Mouse (Mus musculus): ENCODE data around the gene A430078G23Rik. TPM values are rescaled to one million over a fixed set of nuclear protein-coding genes. Genes with fewer than 3 reads are reported as not detected.
A peak's percentile ranks its signal among the peaks of the same experiment; 100 is the strongest.
"Not testable (repeated sequence)": the region's sequence is repeated elsewhere in the genome, so short reads cannot be mapped to it uniquely, and the experiment has no call there.

The A430078G23Rik gene
- polyA plus RNA-seq, 1 experiment from 2014 or later: 0.27 TPM

DNA sequence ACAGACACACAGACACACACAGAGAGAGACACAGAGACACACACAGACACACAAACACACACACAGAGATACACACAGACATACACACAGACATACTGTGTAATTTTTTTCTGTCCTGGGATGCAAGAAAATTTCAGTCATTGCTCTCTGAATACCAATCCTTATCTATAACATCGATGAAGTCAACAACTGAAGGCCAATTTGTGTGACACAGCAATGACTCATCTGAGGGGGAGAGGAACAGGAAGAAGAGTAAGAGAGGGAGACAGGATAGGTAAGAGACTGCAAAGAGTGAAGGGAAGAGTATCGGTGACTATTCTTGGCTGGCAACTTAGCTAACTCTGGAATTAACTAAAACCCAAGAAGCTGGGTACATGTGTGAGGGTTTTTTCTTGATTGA is 29.0 kb upstream of the A430078G23Rik start:
- no peak overlapping the region for H3K27ac ChIP-seq (ENCODE audit: low read length)
- no peaks in the 10 kb centered on the region for H3K36me3 ChIP-seq (ENCODE audit: control insufficient read depth, insufficient read depth)
- H3K4me1 ChIP-seq (replicated peaks; ENCODE audit: control insufficient read depth, insufficient read depth, low read length): no peaks in the 10 kb centered on the region
- H3K9me3 ChIP-seq (ENCODE audit: control insufficient read depth, low read length): no peaks in the 10 kb centered on the region
- WGBS: 93% methylated on average over 2 of the region's 2 CpGs
- no peaks in the 10 kb centered on the region for H3K27me3 ChIP-seq (replicated peaks; ENCODE audit: control insufficient read depth, insufficient read depth, low read length)
- ATAC-seq: no peak
- H3K9ac ChIP-seq (replicated peaks; ENCODE audit: low read depth, low read length): no peak overlapping the region
- H3K4me3 ChIP-seq (replicated peaks; ENCODE audit: low read length): no peak overlapping the region
- no peak overlapping the region for H3K4me2 ChIP-seq (ENCODE audit: low read length)

DNA sequence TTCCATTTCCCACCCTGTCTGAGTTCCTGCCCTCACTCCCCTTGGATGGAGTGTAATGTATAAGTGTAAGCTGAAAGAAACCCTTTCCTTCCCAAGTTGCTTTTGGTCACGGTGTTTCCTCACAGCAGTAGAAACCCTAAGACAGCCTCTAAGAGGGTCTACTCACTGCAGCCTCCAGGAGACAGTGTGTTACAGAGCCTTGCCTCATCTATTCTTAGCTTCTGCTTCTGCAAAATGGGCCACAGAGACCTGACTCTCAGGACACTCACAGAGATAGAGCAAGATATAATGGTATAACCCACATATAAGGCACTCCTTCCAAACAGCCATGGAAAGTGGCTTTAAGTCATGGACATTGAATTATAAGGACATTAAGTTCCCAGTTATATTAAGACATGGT is 26.2 kb upstream of the A430078G23Rik start:
- Histone ChIP-seq H3K27me3 (replicated peaks; ENCODE audit: control insufficient read depth, insufficient read depth, low read length) (no peaks in the 10 kb centered on the region), H3K4me3 (replicated peaks; ENCODE audit: low read length) (no peak overlapping the region), H3K4me2 (ENCODE audit: low read length) (no peak overlapping the region), H3K9me3 (ENCODE audit: control insufficient read depth, low read length) (no peaks in the 10 kb centered on the region), H3K27ac (ENCODE audit: low read length) (no peak overlapping the region), H3K9ac (replicated peaks; ENCODE audit: low read depth, low read length) (no peak overlapping the region), H3K4me1 (replicated peaks; ENCODE audit: control insufficient read depth, insufficient read depth, low read length) (no peaks in the 10 kb centered on the region), H3K36me3 (ENCODE audit: control insufficient read depth, insufficient read depth) (no peaks in the 10 kb centered on the region)
- no peak for ATAC-seq
- WGBS: 89% methylated on average over 1 of the region's 1 CpGs

DNA sequence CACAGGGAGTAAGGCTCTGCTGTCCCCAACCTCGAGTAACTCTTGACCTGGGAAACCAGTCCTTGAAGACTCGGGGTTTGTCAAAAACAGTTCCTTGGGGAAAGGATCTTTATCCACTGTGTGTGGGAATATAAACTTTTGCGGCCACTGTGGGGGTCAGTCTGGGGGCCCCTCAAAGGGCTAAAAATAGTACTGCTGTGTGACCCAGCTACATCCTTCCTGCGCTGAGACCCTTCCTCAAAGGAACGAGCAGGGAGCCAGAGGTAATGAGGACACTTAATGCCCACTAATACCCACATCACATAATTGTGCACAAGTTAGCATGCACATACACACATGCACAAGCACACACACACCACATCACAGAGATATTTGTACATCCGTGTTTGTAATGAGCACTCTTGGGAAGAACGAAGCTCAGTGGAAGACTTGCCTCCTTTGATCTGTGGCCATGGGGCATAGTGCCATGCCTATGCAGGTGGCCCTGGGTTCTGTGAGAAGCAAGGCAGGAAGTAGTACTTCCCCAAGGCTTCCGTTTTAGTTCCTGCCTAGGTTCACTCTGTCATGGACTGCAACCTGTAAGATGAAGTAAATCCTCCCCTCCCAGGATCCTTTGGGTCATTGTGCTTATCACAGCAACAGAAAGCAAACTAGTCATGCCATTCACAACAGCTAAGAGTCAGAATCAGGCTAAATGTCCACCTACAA is 25.5 kb upstream of the A430078G23Rik start:
- Histone ChIP-seq H3K27ac (ENCODE audit: low read length) (no peak overlapping the region), H3K4me1 (replicated peaks; ENCODE audit: control insufficient read depth, insufficient read depth, low read length) (no peaks in the 10 kb centered on the region), H3K36me3 (ENCODE audit: control insufficient read depth, insufficient read depth) (no peaks in the 10 kb centered on the region), H3K9ac (replicated peaks; ENCODE audit: low read depth, low read length) (no peak overlapping the region), H3K9me3 (ENCODE audit: control insufficient read depth, low read length) (no peaks in the 10 kb centered on the region), H3K4me2 (ENCODE audit: low read length) (no peak overlapping the region), H3K27me3 (replicated peaks; ENCODE audit: control insufficient read depth, insufficient read depth, low read length) (no peaks in the 10 kb centered on the region), H3K4me3 (replicated peaks; ENCODE audit: low read length) (no peak overlapping the region)
- WGBS: 78% methylated on average over 8 of the region's 8 CpGs
- no peak for ATAC-seq

- Histone ChIP-seq H3K27ac (ENCODE audit: low read length) (no peak overlapping the region), H3K9me3 (ENCODE audit: control insufficient read depth, low read length) (no peaks in the 10 kb centered on the region), H3K4me1 (replicated peaks; ENCODE audit: control insufficient read depth, insufficient read depth, low read length) (no peaks in the 10 kb centered on the region), H3K4me3 (replicated peaks; ENCODE audit: low read length) (no peak overlapping the region), H3K27me3 (replicated peaks; ENCODE audit: control insufficient read depth, insufficient read depth, low read length) (no peaks in the 10 kb centered on the region), H3K36me3 (ENCODE audit: control insufficient read depth, insufficient read depth) (no peaks in the 10 kb centered on the region), H3K9ac (replicated peaks; ENCODE audit: low read depth, low read length) (no peak overlapping the region), H3K4me2 (ENCODE audit: low read length) (no peak overlapping the region)
- peak; percentile 67; the same call in 1 of the 2 replicates for ATAC-seq
- 46% methylated on average over 6 of the region's 6 CpGs for WGBS
Observed at GRCm38 (mm10) chr8:3330662-3331061, 22.6 kb upstream of the A430078G23Rik start.

DNA sequence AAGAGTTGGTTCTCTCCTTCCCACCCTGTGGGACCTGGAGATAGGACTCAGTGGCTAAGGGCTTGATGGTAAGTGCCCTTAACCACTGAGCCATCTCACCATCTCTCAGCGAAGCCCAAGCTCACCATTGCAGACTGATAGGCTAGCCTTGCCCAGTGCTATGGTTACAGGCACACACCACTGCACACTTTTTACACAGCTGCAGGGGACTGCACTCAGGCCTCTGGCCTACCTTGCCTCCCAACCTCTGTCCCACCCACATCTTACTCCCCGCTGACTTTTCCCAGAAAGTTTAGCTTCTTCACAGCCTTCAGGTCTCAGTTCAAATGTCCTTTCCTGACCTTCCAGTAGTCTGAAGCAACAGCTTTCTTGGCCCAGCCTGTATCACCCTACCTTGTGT is 21.5 kb upstream of the A430078G23Rik start:
- Histone ChIP-seq H3K27ac (ENCODE audit: low read length) (no peak overlapping the region), H3K9me3 (ENCODE audit: control insufficient read depth, low read length) (no peaks in the 10 kb centered on the region), H3K9ac (replicated peaks; ENCODE audit: low read depth, low read length) (no peak overlapping the region), H3K4me1 (replicated peaks; ENCODE audit: control insufficient read depth, insufficient read depth, low read length) (no peaks in the 10 kb centered on the region), H3K36me3 (ENCODE audit: control insufficient read depth, insufficient read depth) (no peaks in the 10 kb centered on the region), H3K4me3 (replicated peaks; ENCODE audit: low read length) (no peak overlapping the region), H3K27me3 (replicated peaks; ENCODE audit: control insufficient read depth, insufficient read depth, low read length) (no peaks in the 10 kb centered on the region), H3K4me2 (ENCODE audit: low read length) (no peak overlapping the region)
- no peak for ATAC-seq
- WGBS: 87% methylated on average over 2 of the region's 2 CpGs

GRCm38 (mm10) chr8:3335881-3336280 is 17.3 kb upstream of the A430078G23Rik start:
- Histone ChIP-seq H3K36me3 (ENCODE audit: control insufficient read depth, insufficient read depth) (no peaks in the 10 kb centered on the region), H3K4me2 (ENCODE audit: low read length) (no peak overlapping the region), H3K9me3 (ENCODE audit: control insufficient read depth, low read length) (no peaks in the 10 kb centered on the region), H3K4me1 (replicated peaks; ENCODE audit: control insufficient read depth, insufficient read depth, low read length) (no peaks in the 10 kb centered on the region), H3K27me3 (replicated peaks; ENCODE audit: control insufficient read depth, insufficient read depth, low read length) (no peaks in the 10 kb centered on the region), H3K9ac (replicated peaks; ENCODE audit: low read depth, low read length) (no peak overlapping the region), H3K27ac (ENCODE audit: low read length) (no peak overlapping the region), H3K4me3 (replicated peaks; ENCODE audit: low read length) (no peak overlapping the region)
- ATAC-seq: no peak
- WGBS: 92% methylated on average over 1 of the region's 1 CpGs

GRCm38 (mm10) chr8:3336658-3337524 is 16.3 kb upstream of the A430078G23Rik start:
- no peak for ATAC-seq
- Histone ChIP-seq H3K4me1 (replicated peaks; ENCODE audit: control insufficient read depth, insufficient read depth, low read length) (no peaks in the 10 kb centered on the region), H3K9ac (replicated peaks; ENCODE audit: low read depth, low read length) (no peak overlapping the region), H3K27ac (ENCODE audit: low read length) (no peak overlapping the region), H3K27me3 (replicated peaks; ENCODE audit: control insufficient read depth, insufficient read depth, low read length) (no peaks in the 10 kb centered on the region), H3K4me2 (ENCODE audit: low read length) (no peak overlapping the region), H3K9me3 (ENCODE audit: control insufficient read depth, low read length) (no peaks in the 10 kb centered on the region), H3K4me3 (replicated peaks; ENCODE audit: low read length) (no peak overlapping the region), H3K36me3 (ENCODE audit: control insufficient read depth, insufficient read depth) (no peaks in the 10 kb centered on the region)
- WGBS: 62% methylated on average over 9 of the region's 9 CpGs

GRCm38 (mm10) chr8:3337525-3337824 is 15.7 kb upstream of the A430078G23Rik start:
- H3K4me3 ChIP-seq (replicated peaks; ENCODE audit: low read length); H3K27me3 ChIP-seq (replicated peaks; ENCODE audit: control insufficient read depth, insufficient read depth, low read length); H3K9me3 ChIP-seq (ENCODE audit: control insufficient read depth, low read length); H3K4me2 ChIP-seq (ENCODE audit: low read length); H3K9ac ChIP-seq (replicated peaks; ENCODE audit: low read depth, low read length); H3K4me1 ChIP-seq (replicated peaks; ENCODE audit: control insufficient read depth, insufficient read depth, low read length); ATAC-seq; H3K36me3 ChIP-seq (ENCODE audit: control insufficient read depth, insufficient read depth); H3K27ac ChIP-seq (ENCODE audit: low read length): not testable (repeated sequence)
- 79% methylated on average over 3 of the region's 3 CpGs for WGBS

GRCm38 (mm10) chr8:3337971-3338370 is 15.2 kb upstream of the A430078G23Rik start:
- Histone ChIP-seq H3K27ac (ENCODE audit: low read length) (no peak overlapping the region), H3K4me1 (replicated peaks; ENCODE audit: control insufficient read depth, insufficient read depth, low read length) (no peaks in the 10 kb centered on the region), H3K4me3 (replicated peaks; ENCODE audit: low read length) (no peak overlapping the region), H3K4me2 (ENCODE audit: low read length) (no peak overlapping the region), H3K9ac (replicated peaks; ENCODE audit: low read depth, low read length) (no peak overlapping the region), H3K9me3 (ENCODE audit: control insufficient read depth, low read length) (no peaks in the 10 kb centered on the region), H3K27me3 (replicated peaks; ENCODE audit: control insufficient read depth, insufficient read depth, low read length) (no peaks in the 10 kb centered on the region), H3K36me3 (ENCODE audit: control insufficient read depth, insufficient read depth) (no peaks in the 10 kb centered on the region)
- no peak for ATAC-seq
- WGBS: 95% methylated on average over 10 of the region's 11 CpGs

All from forebrain, embryonic 16.5 days (tissue).